Mouse (Mus musculus): ENCODE data around the gene Atxn7l2. TPM values are rescaled to one million over a fixed set of nuclear protein-coding genes. Genes with fewer than 3 reads are reported as not detected.
A peak's percentile ranks its signal among the peaks of the same experiment; 100 is the strongest.

Atxn7l2 gene
- polyA plus RNA-seq, 1 experiment from 2014 or later = 6.3 TPM

GRCm38 (mm10) chr3:108231646-108232045 is 20.9 kb upstream of the Atxn7l2 start:
- H3K4me1 ChIP-seq (ENCODE audit: control insufficient read depth in 2 of 2, insufficient read depth in 2 of 2, low read length in 2 of 2) = peaks cover 2 to 4% of the 10 kb centered on the region in 2 experiments; a peak in 2 of 4 replicates
- H3K4me2 ChIP-seq (ENCODE audit: low read length) = no peak overlapping the region; the same call in 1 of the 2 replicates
- no peaks in the 10 kb centered on the region for H3K36me3 ChIP-seq (ENCODE audit: control insufficient read depth, insufficient read depth, low read length)
- H3K4me3 ChIP-seq (ENCODE audit: control insufficient read depth in 1 of 2, insufficient read depth in 1 of 2, low read depth in 1 of 2, low read length in 2 of 2) = no peak overlapping the region
- peak overlapping the region in 1 of 2 experiments; percentile 10; a peak in 1 of 4 replicates for H3K27ac ChIP-seq (replicated peaks in 1 of 2; ENCODE audit: control insufficient read depth in 1 of 2, insufficient read depth in 1 of 2, low read depth in 2 of 2, low read length in 2 of 2)
- no peak overlapping the region; the same call in 1 of the 2 replicates for H3K9ac ChIP-seq (ENCODE audit: low read length)
- H3K9me3 ChIP-seq (ENCODE audit: control insufficient read depth, low read length) = no peaks in the 10 kb centered on the region
- no peak for ATAC-seq (ENCODE audit: insufficient number of reproducible peaks, insufficient read depth, low FRiP score, low read depth)
- H3K27me3 ChIP-seq (ENCODE audit: control insufficient read depth, insufficient read depth, low read length) = peaks cover 14% of the 10 kb centered on the region
- WGBS = 63% methylated on average over 4 of the region's 4 CpGs

GRCm38 (mm10) chr3:108227521-108227920 is 16.8 kb upstream of the Atxn7l2 start:
- no peaks in the 10 kb centered on the region for H3K36me3 ChIP-seq (ENCODE audit: control insufficient read depth, insufficient read depth, low read length)
- ATAC-seq (ENCODE audit: insufficient number of reproducible peaks, insufficient read depth, low FRiP score, low read depth) = no peak
- H3K9me3 ChIP-seq (ENCODE audit: control insufficient read depth, low read length) = no peaks in the 10 kb centered on the region
- H3K4me2 ChIP-seq (ENCODE audit: low read length) = peak overlapping the region; percentile 86; the same call in 1 of the 2 replicates
- no peak overlapping the region for H3K27ac ChIP-seq (replicated peaks in 1 of 2; ENCODE audit: control insufficient read depth in 1 of 2, insufficient read depth in 1 of 2, low read depth in 2 of 2, low read length in 2 of 2)
- H3K9ac ChIP-seq (ENCODE audit: low read length) = no peak overlapping the region
- H3K4me3 ChIP-seq (ENCODE audit: control insufficient read depth in 1 of 2, insufficient read depth in 1 of 2, low read depth in 1 of 2, low read length in 2 of 2) = no peak overlapping the region
- 89% methylated on average over 2 of the region's 2 CpGs for WGBS
- peaks cover 4 to 11% of the 10 kb centered on the region in 2 experiments; a peak in 3 of 4 replicates for H3K4me1 ChIP-seq (ENCODE audit: control insufficient read depth in 2 of 2, insufficient read depth in 2 of 2, low read length in 2 of 2)
- H3K27me3 ChIP-seq (ENCODE audit: control insufficient read depth, insufficient read depth, low read length) = peaks cover 49% of the 10 kb centered on the region

- Histone ChIP-seq H3K9me3 (ENCODE audit: control insufficient read depth, low read length) (no peaks in the 10 kb centered on the region), H3K4me1 (ENCODE audit: control insufficient read depth in 2 of 2, insufficient read depth in 2 of 2, low read length in 2 of 2) (peaks cover 2 to 11% of the 10 kb centered on the region in 2 experiments; a peak in 3 of 4 replicates), H3K27ac (replicated peaks in 1 of 2; ENCODE audit: control insufficient read depth in 1 of 2, insufficient read depth in 1 of 2, low read depth in 2 of 2, low read length in 2 of 2) (0 out of 4 replicates have a peak within 1 kb of the TSS, but pooled peaks of 1 of the 2 experiments have one; percentile 30), H3K4me3 (ENCODE audit: control insufficient read depth in 1 of 2, insufficient read depth in 1 of 2, low read depth in 1 of 2, low read length in 2 of 2) (peak within 1 kb of the TSS; percentile 42 to 55), H3K9ac (ENCODE audit: low read length) (peak within 1 kb of the TSS; percentile 74), H3K36me3 (ENCODE audit: control insufficient read depth, insufficient read depth, low read length) (no peaks in the 10 kb centered on the region), H3K4me2 (ENCODE audit: low read length) (peak within 1 kb of the TSS; percentile 86), H3K27me3 (ENCODE audit: control insufficient read depth, insufficient read depth, low read length) (peaks cover 57% of the 10 kb centered on the region)
- ATAC-seq (ENCODE audit: insufficient number of reproducible peaks, insufficient read depth, low FRiP score, low read depth) = no peak
- WGBS = 4% methylated on average over 44 of the region's 44 CpGs
Observed at GRCm38 (mm10) chr3:108226558-108227350, 16.0 kb upstream of the Atxn7l2 start, which contains the start of gene Sypl2. TSS of gene Sypl2 (minus strand) at chr3:108226648.

- H3K9ac ChIP-seq (ENCODE audit: low read length) = peak overlapping the region; percentile 74
- 3% methylated on average over 62 of the region's 67 CpGs for WGBS
- H3K4me3 ChIP-seq (ENCODE audit: control insufficient read depth in 1 of 2, insufficient read depth in 1 of 2, low read depth in 1 of 2, low read length in 2 of 2) = peak overlapping the region; percentile 42 to 55
- peak; percentile 47; the same call in 1 of the 2 replicates for ATAC-seq (ENCODE audit: insufficient number of reproducible peaks, insufficient read depth, low FRiP score, low read depth)
- H3K9me3 ChIP-seq (ENCODE audit: control insufficient read depth, low read length) = no peaks in the 10 kb centered on the region
- H3K27ac ChIP-seq (replicated peaks in 1 of 2; ENCODE audit: control insufficient read depth in 1 of 2, insufficient read depth in 1 of 2, low read depth in 2 of 2, low read length in 2 of 2) = no peak overlapping the region
- peak overlapping the region; percentile 86 for H3K4me2 ChIP-seq (ENCODE audit: low read length)
- peaks cover 63% of the 10 kb centered on the region for H3K27me3 ChIP-seq (ENCODE audit: control insufficient read depth, insufficient read depth, low read length)
- peaks cover 2 to 11% of the 10 kb centered on the region in 2 experiments; a peak in 3 of 4 replicates for H3K4me1 ChIP-seq (ENCODE audit: control insufficient read depth in 2 of 2, insufficient read depth in 2 of 2, low read length in 2 of 2)
- H3K36me3 ChIP-seq (ENCODE audit: control insufficient read depth, insufficient read depth, low read length) = no peaks in the 10 kb centered on the region
Observed at GRCm38 (mm10) chr3:108225711-108226557, 15.2 kb upstream of the Atxn7l2 start.

- Histone ChIP-seq H3K4me2 (ENCODE audit: low read length) (no peak overlapping the region), H3K4me3 (ENCODE audit: control insufficient read depth in 1 of 2, insufficient read depth in 1 of 2, low read depth in 1 of 2, low read length in 2 of 2) (no peak overlapping the region), H3K9me3 (ENCODE audit: control insufficient read depth, low read length) (no peaks in the 10 kb centered on the region), H3K27me3 (ENCODE audit: control insufficient read depth, insufficient read depth, low read length) (peaks cover 61% of the 10 kb centered on the region), H3K27ac (replicated peaks in 1 of 2; ENCODE audit: control insufficient read depth in 1 of 2, insufficient read depth in 1 of 2, low read depth in 2 of 2, low read length in 2 of 2) (no peak overlapping the region), H3K36me3 (ENCODE audit: control insufficient read depth, insufficient read depth, low read length) (no peaks in the 10 kb centered on the region), H3K9ac (ENCODE audit: low read length) (no peak overlapping the region), H3K4me1 (ENCODE audit: control insufficient read depth in 2 of 2, insufficient read depth in 2 of 2, low read length in 2 of 2) (no peaks in the 10 kb centered on the region)
- ATAC-seq (ENCODE audit: insufficient number of reproducible peaks, insufficient read depth, low FRiP score, low read depth) = no peak
- 75% methylated on average over 3 of the region's 3 CpGs for WGBS
Observed at GRCm38 (mm10) chr3:108220661-108221060, 9.9 kb upstream of the Atxn7l2 start.

- no peak for ATAC-seq (ENCODE audit: insufficient number of reproducible peaks, insufficient read depth, low FRiP score, low read depth)
- no peak overlapping the region for H3K9ac ChIP-seq (ENCODE audit: low read length)
- H3K27ac ChIP-seq (replicated peaks in 1 of 2; ENCODE audit: control insufficient read depth in 1 of 2, insufficient read depth in 1 of 2, low read depth in 2 of 2, low read length in 2 of 2) = no peak overlapping the region
- no peaks in the 10 kb centered on the region for H3K9me3 ChIP-seq (ENCODE audit: control insufficient read depth, low read length)
- peaks cover 2 to 3% of the 10 kb centered on the region in 2 experiments; a peak in 3 of 4 replicates for H3K4me1 ChIP-seq (ENCODE audit: control insufficient read depth in 2 of 2, insufficient read depth in 2 of 2, low read length in 2 of 2)
- no peaks in the 10 kb centered on the region for H3K36me3 ChIP-seq (ENCODE audit: control insufficient read depth, insufficient read depth, low read length)
- H3K4me3 ChIP-seq (ENCODE audit: control insufficient read depth in 1 of 2, insufficient read depth in 1 of 2, low read depth in 1 of 2, low read length in 2 of 2) = no peak overlapping the region
- 11% methylated on average over 5 of the region's 5 CpGs for WGBS
- peaks cover 17% of the 10 kb centered on the region; the same call in 1 of the 2 replicates for H3K27me3 ChIP-seq (ENCODE audit: control insufficient read depth, insufficient read depth, low read length)
- no peak overlapping the region for H3K4me2 ChIP-seq (ENCODE audit: low read length)
Observed at GRCm38 (mm10) chr3:108214734-108215133, 4.0 kb upstream of the Atxn7l2 start.

GRCm38 (mm10) chr3:108212406-108212805 is 1.7 kb upstream of the Atxn7l2 start:
- Histone ChIP-seq H3K27ac (replicated peaks in 1 of 2; ENCODE audit: control insufficient read depth in 1 of 2, insufficient read depth in 1 of 2, low read depth in 2 of 2, low read length in 2 of 2) (no peak overlapping the region), H3K4me1 (ENCODE audit: control insufficient read depth in 2 of 2, insufficient read depth in 2 of 2, low read length in 2 of 2) (peaks cover 9 to 13% of the 10 kb centered on the region in 2 experiments), H3K4me3 (ENCODE audit: control insufficient read depth in 1 of 2, insufficient read depth in 1 of 2, low read depth in 1 of 2, low read length in 2 of 2) (no peak overlapping the region), H3K27me3 (ENCODE audit: control insufficient read depth, insufficient read depth, low read length) (0 out of 2 replicates have a peak, but pooled peaks cover 7% of the 10 kb centered on the region), H3K9me3 (ENCODE audit: control insufficient read depth, low read length) (no peaks in the 10 kb centered on the region), H3K9ac (ENCODE audit: low read length) (no peak overlapping the region), H3K36me3 (ENCODE audit: control insufficient read depth, insufficient read depth, low read length) (0 out of 2 replicates have a peak, but pooled peaks cover 4% of the 10 kb centered on the region), H3K4me2 (ENCODE audit: low read length) (no peak overlapping the region)
- ATAC-seq (ENCODE audit: insufficient number of reproducible peaks, insufficient read depth, low FRiP score, low read depth) = no peak
- WGBS = 85% methylated on average over 8 of the region's 8 CpGs

Data from heart, embryonic 14.5 days (tissue).